Mouse (Mus musculus) spleen, postnatal 10 days (tissue): ENCODE data around the gene Ttbk1.
A peak's percentile ranks its signal among the peaks of the same experiment; 100 is the strongest.

Experiments
- DNase-seq, 2 experiments: peaks; one replicate each; pipeline ENCODE4 v3.0.0; 2021 to 2022; ENCODE audit warnings: low spot score in 2 of 2

The Ttbk1 gene

GRCm38 (mm10) chr17:46418628-46419027 is 68.8 kb downstream of the Ttbk1 start:
- DNase-seq, result no peak

- no peak for DNase-seq
These were observed 79.0 kb downstream of the Ttbk1 start for GRCm38 (mm10) chr17:46408478-46408877.

GRCm38 (mm10) chr17:46394631-46395030 is 92.8 kb downstream of the Ttbk1 start:
- DNase-seq, result no peak

- peak in 1 of 2 experiments; percentile 49 for DNase-seq
These were observed 94.5 kb downstream of the Ttbk1 start for GRCm38 (mm10) chr17:46393012-46393411.
